Mouse (Mus musculus) bone marrow macrophage, adult 2 months (primary cell): ENCODE data around the gene Greb1.

Experiments used
- CTCF ChIP-seq: IDR thresholded peaks from 2 replicates; pipeline ENCODE4 v1.5.1; 2012; ENCODE audit warnings: low read depth, mild to moderate bottlenecking, low read length, moderate library complexity
- POLR2A ChIP-seq: IDR thresholded peaks from 2 replicates; pipeline ENCODE4 v1.6.1; 2012; ENCODE audit warnings: mild to moderate bottlenecking, low read depth, low read length, borderline replicate concordance

DNA sequence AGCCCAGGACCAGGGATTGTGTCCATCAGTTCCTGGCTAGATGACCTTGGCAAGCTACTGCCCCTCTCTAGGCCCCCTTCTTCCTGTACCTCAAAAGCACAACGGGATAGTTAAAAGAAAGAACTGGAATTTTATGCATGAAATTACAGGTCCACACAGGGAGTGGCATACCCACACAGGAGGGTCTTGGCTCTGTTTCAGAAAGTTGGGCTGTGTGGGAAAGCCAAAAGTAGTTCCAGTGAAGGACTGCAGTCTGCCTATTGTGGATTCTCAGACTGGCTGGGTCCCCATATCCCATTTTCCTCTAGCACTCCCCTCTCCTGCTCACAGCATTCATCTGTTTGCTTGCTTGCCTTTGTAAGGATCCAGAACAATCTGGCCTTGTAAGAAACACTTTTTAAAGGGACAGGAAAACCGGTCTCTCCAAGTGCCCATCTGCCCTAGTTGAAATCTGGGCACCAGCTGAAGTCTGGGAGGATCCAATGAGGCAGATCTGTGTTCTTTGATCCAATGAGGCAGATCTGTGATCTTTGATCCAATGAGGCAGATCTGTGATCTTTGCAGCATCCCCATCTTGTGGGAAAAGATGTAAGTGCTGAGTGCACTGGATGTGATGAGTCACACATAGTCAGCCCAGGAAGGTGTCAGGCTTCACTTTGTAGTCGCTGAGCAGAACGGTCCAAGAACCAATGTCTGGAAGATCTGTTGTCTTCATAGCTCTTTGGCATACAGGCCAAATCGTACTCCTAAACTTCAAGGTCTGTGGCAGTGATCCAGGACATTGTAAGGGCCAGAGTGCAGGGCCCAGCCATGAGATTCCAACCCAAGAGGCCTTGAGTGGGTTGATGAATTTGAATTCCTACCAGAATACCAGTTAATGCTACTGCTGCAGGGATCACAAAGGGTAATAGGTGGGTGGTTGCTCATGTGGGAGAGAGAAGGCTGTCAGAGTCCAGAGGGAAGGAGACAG, 143.5 kb downstream of the Greb1 start:
- TF ChIP-seq CTCF, result no peak
- no peak for TF ChIP-seq POLR2A
